Mouse (Mus musculus) C2C12 (cell line): Measurements from ENCODE around the gene Tor3a.

ENCODE experiments used
- CTCF ChIP-seq: IDR thresholded peaks from one replicate; pipeline ENCODE4 v1.5.1; 2011; ENCODE audit not compliant: control insufficient read depth, insufficient read depth, insufficient read length
- FOSL1 ChIP-seq: IDR thresholded peaks from one replicate; pipeline ENCODE4 v1.8.0; 2011; ENCODE audit warnings: mild to moderate bottlenecking, low read length; ENCODE audit not compliant: poor library complexity, insufficient read depth, severe bottlenecking
- MAX ChIP-seq: IDR thresholded peaks from one replicate; pipeline ENCODE4 v1.6.1; 2011; ENCODE audit warnings: mild to moderate bottlenecking, control low read depth
- MYOG ChIP-seq: IDR thresholded peaks from one replicate; pipeline ENCODE4 v1.6.1; 2011; ENCODE audit not compliant: control insufficient read depth, insufficient read length; ENCODE audit errors: extremely low read depth
- USF1 ChIP-seq: IDR thresholded peaks from one replicate; pipeline ENCODE4 v1.6.1; 2011; ENCODE audit warnings: low read depth, mild to moderate bottlenecking, control low read depth, moderate library complexity

GRCm38 (mm10) chr1:156708672-156709071 is 34.5 kb upstream of the Tor3a start:
- no peak for TF ChIP-seq USF1
- TF ChIP-seq CTCF, result no peak
- TF ChIP-seq MAX, result no peak
- TF ChIP-seq FOSL1, result no peak
- no peak for TF ChIP-seq MYOG
